23 mouse cellular contexts compared by ENCODE assay signal in genomic region chr2:102385328-102385902, GRCm38 (mm10).
"Had no signal": no experiment of that assay in that cellular context is flagged by ENCODE, and none has a peak within 500 bp of the region (broad histone marks: within the 10 kb centered on the region; RNA-seq: fewer than 3 reads in every experiment).

No protein-coding gene starts in this region.

- H3K9me3 ChIP-seq: embryonic facial prominence, embryonic 12.5 days; embryonic facial prominence, embryonic 15.5 days; forebrain, embryonic 12.5 days; forebrain, embryonic 13.5 days; forebrain, embryonic 15.5 days; heart, embryonic 10.5 days had no signal

- H3K27me3 ChIP-seq: embryonic facial prominence, embryonic 12.5 days; embryonic facial prominence, embryonic 13.5 days; embryonic facial prominence, embryonic 15.5 days; forebrain, embryonic 12.5 days; forebrain, embryonic 13.5 days; forebrain, embryonic 15.5 days had no signal

- H3K9ac ChIP-seq: embryonic facial prominence, embryonic 12.5 days; embryonic facial prominence, embryonic 13.5 days; embryonic facial prominence, embryonic 15.5 days; forebrain, embryonic 12.5 days; forebrain, embryonic 13.5 days; forebrain, embryonic 15.5 days; forebrain, postnatal 0 days had no signal

- H3K4me3 ChIP-seq: embryonic facial prominence, embryonic 10.5 days; embryonic facial prominence, embryonic 12.5 days; embryonic facial prominence, embryonic 13.5 days; embryonic facial prominence, embryonic 15.5 days; erythroblast, embryonic 14.5 days; forebrain, embryonic 10.5 days; forebrain, embryonic 12.5 days; forebrain, embryonic 13.5 days; forebrain, embryonic 15.5 days; gastrocnemius, adult 2 months; heart, adult 2 months; heart, embryonic 10.5 days had no signal

- H3K4me2 ChIP-seq: embryonic facial prominence, embryonic 12.5 days; embryonic facial prominence, embryonic 13.5 days; embryonic facial prominence, embryonic 15.5 days; forebrain, embryonic 12.5 days; forebrain, embryonic 13.5 days; forebrain, embryonic 15.5 days had no signal

- H3K36me3 ChIP-seq: embryonic facial prominence, embryonic 15.5 days; forebrain, embryonic 12.5 days had no signal

- H3K27ac ChIP-seq: embryonic facial prominence, embryonic 10.5 days; embryonic facial prominence, embryonic 12.5 days; embryonic facial prominence, embryonic 13.5 days; embryonic facial prominence, embryonic 15.5 days; forebrain, embryonic 10.5 days; forebrain, embryonic 12.5 days; forebrain, embryonic 13.5 days; forebrain, embryonic 15.5 days; heart, adult 2 months; heart, embryonic 10.5 days had no signal

- DNase-seq: cerebellum, adult 9-11 months; cerebellum, postnatal 10 days; cerebellum, postnatal 14 days; cerebellum, postnatal 25 days; cerebellum, postnatal 36 days; embryo, embryonic 11 days; forebrain, postnatal 0 days; gastrocnemius, adult 2 months; gastrocnemius, postnatal 10 days; gastrocnemius, postnatal 14 days; gastrocnemius, postnatal 25 days; gastrocnemius, postnatal 36 days; heart, adult 2 months had no signal
